Mouse (Mus musculus) thymus, adult 2 months (tissue): ENCODE results near the gene Taok3.

Experiments
- CTCF ChIP-seq: fragments of 200-500 bp; IDR thresholded peaks from 2 replicates; pipeline ENCODE4 v1.5.1; 2012; ENCODE audit warnings: mild to moderate bottlenecking, control low read depth, low read length, moderate library complexity, borderline replicate concordance; ENCODE audit not compliant: control insufficient read depth, poor library complexity, insufficient read depth; ENCODE audit errors: extremely low read depth
- POLR2A ChIP-seq: fragments of 200-500 bp; IDR thresholded peaks from 2 replicates; pipeline ENCODE4 v1.6.1; 2012; ENCODE audit warnings: mild to moderate bottlenecking, low read length, control low read depth, moderate library complexity; ENCODE audit not compliant: control insufficient read depth, poor library complexity, insufficient read depth; ENCODE audit errors: extremely low read depth

DNA sequence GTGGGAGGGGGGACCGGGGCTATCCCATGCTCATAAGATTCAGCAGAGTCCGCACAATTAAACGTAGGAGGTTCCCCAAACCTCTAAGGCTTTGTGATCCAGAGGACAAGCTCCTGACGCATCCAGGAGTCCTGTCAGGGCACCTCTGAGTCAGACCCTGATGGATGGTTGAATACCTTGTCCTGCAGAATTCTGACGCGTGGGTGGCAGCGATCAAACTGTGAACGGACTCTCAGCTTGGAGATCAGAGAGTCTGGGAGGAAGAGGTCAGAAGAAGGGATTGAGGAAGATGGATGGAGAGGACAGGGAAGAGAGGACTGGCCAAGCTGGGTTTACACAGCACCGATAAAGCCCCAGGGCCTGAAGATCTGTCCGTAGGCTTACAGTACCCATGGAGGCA lies 194.0 kb downstream of the Taok3 start:
- TF ChIP-seq CTCF (no peak), POLR2A (no peak)
